Mouse (Mus musculus): ENCODE results near the gene Eml2.

DNA sequence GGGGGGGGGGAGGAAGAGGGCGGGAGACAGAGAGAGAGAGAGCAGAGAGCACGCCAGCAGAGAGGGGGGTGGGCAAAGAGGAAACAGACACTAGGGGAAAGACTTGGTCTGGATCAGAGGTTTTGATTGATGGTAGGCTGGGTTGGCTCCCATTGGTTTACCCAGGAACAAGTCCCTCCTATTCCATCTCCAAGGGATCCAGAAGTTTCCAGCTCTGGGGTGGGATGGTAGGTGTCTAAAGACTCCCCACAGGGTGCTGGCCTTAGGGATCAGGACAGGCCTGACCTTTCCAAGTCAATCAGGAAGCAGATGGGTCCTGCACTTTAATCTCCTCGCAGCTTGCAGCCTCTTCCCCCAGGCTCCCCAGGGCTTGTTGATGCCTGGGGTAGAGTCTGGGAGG is 41.7 kb downstream of the Eml2 start:
- TF ChIP-seq CTCF (IDR thresholded peaks at IDR 0.05; ENCODE audit: extremely low read depth, insufficient read length, insufficient replicate concordance, low read depth, low read length) (no peak), POLR2A (IDR thresholded peaks at IDR 0.05; ENCODE audit: low read depth, low read length) (no peak)
